Mouse (Mus musculus): ENCODE results near the gene Anxa3.

Anxa3 gene

GRCm38 (mm10) chr5:96792936-96793718 is at the start of gene Anxa3:
TSS of gene Anxa3 (plus strand) at chr5:96793339.
- no peak for DNase-seq (ENCODE audit: low spot score)

- no peak for DNase-seq (ENCODE audit: low spot score)
Measured at GRCm38 (mm10) chr5:96747195-96747984, 45.7 kb upstream of the Anxa3 start.

- no peak for DNase-seq (ENCODE audit: low spot score)
Measured at GRCm38 (mm10) chr5:96757615-96758014, 35.5 kb upstream of the Anxa3 start.

GRCm38 (mm10) chr5:96762021-96762420 is 31.1 kb upstream of the Anxa3 start:
- no peak for DNase-seq (ENCODE audit: low spot score)

- no peak for DNase-seq (ENCODE audit: low spot score)
Measured at GRCm38 (mm10) chr5:96768846-96769471, 24.2 kb upstream of the Anxa3 start.

- no peak for DNase-seq (ENCODE audit: low spot score)
Measured at GRCm38 (mm10) chr5:96783506-96784288, 9.4 kb upstream of the Anxa3 start.

GRCm38 (mm10) chr5:96785096-96785495 is 8.0 kb upstream of the Anxa3 start:
- no peak for DNase-seq (ENCODE audit: low spot score)

- DNase-seq (ENCODE audit: low spot score): no peak
Measured at GRCm38 (mm10) chr5:96792422-96792821, 717 bp upstream of the Anxa3 start.

GRCm38 (mm10) chr5:96793953-96794635 is 955 bp downstream of the Anxa3 start:
- no peak for DNase-seq (ENCODE audit: low spot score)

- no peak for DNase-seq (ENCODE audit: low spot score)
Measured at GRCm38 (mm10) chr5:96795752-96796151, 2.6 kb downstream of the Anxa3 start.

- no peak for DNase-seq (ENCODE audit: low spot score)
Measured at GRCm38 (mm10) chr5:96797465-96797864, 4.3 kb downstream of the Anxa3 start.

GRCm38 (mm10) chr5:96799165-96799564 is 6.0 kb downstream of the Anxa3 start:
- DNase-seq (ENCODE audit: low spot score): no peak

GRCm38 (mm10) chr5:96799969-96800368 is 6.8 kb downstream of the Anxa3 start:
- no peak for DNase-seq (ENCODE audit: low spot score)

- no peak for DNase-seq (ENCODE audit: low spot score)
Measured at GRCm38 (mm10) chr5:96802185-96802584, 9.0 kb downstream of the Anxa3 start.

- no peak for DNase-seq (ENCODE audit: low spot score)
Measured at GRCm38 (mm10) chr5:96803091-96803490, 10.0 kb downstream of the Anxa3 start.

GRCm38 (mm10) chr5:96804304-96804703 is 11.2 kb downstream of the Anxa3 start:
- no peak for DNase-seq (ENCODE audit: low spot score)

GRCm38 (mm10) chr5:96804813-96805212 is 11.7 kb downstream of the Anxa3 start:
- DNase-seq (ENCODE audit: low spot score): no peak

GRCm38 (mm10) chr5:96810620-96811019 is 17.5 kb downstream of the Anxa3 start:
- no peak for DNase-seq (ENCODE audit: low spot score)

- peak; percentile 1 for DNase-seq (ENCODE audit: low spot score)
Measured at GRCm38 (mm10) chr5:96824769-96825327, 31.7 kb downstream of the Anxa3 start.

- DNase-seq (ENCODE audit: low spot score): no peak
Measured at GRCm38 (mm10) chr5:96827176-96827575, 34.0 kb downstream of the Anxa3 start.

GRCm38 (mm10) chr5:96834338-96834737 is 41.2 kb downstream of the Anxa3 start:
- no peak for DNase-seq (ENCODE audit: low spot score)

All from T-cell, adult 2 months (primary cell).